In genomic region chr2:104123540-104123939, GRCm38 (mm10) we compare ENCODE assay signal across 9 mouse cellular contexts. TPM values are rescaled to one million over a fixed set of nuclear protein-coding genes. Genes with fewer than 3 reads are reported as not detected.
A peak's percentile ranks its signal among the peaks of the same experiment; 100 is the strongest.
DNase-seq lines count a peak whose midpoint lies in the region; ATAC-seq and TF ChIP-seq lines count a peak whose summit lies in the region.
"Had no signal": no experiment of that assay in that cellular context is flagged by ENCODE, and none has a peak within 500 bp of the region (broad histone marks: within the 10 kb centered on the region; RNA-seq: fewer than 3 reads in every experiment).

No protein-coding gene starts in this region.

- peak overlapping the region; percentile 83 for H3K4me3 ChIP-seq in heart, embryonic 10.5 days
- peak overlapping the region; percentile 78; the same call in 1 of the 2 replicates for H3K4me3 ChIP-seq in hindbrain, embryonic 14.5 days (replicated peaks; ENCODE audit: low read length)
- H3K4me3 ChIP-seq in midbrain, embryonic 10.5 days = peak overlapping the region; percentile 82
- H3K4me3 ChIP-seq in thymus, adult 2 months (ENCODE audit: control insufficient read depth, insufficient read depth, low read length) = no peak overlapping the region

- peak overlapping the region; percentile 97 for H3K27ac ChIP-seq in heart, embryonic 10.5 days
- no peak overlapping the region for H3K27ac ChIP-seq in hindbrain, embryonic 14.5 days
- no peak overlapping the region for H3K27ac ChIP-seq in midbrain, embryonic 10.5 days (replicated peaks)
- H3K27ac ChIP-seq in thymus, adult 2 months (ENCODE audit: control insufficient read depth, insufficient read depth, low read length) = no peak overlapping the region

- no peaks in the 10 kb centered on the region for H3K9me3 ChIP-seq in heart, embryonic 10.5 days
- H3K9me3 ChIP-seq in hindbrain, embryonic 14.5 days (ENCODE audit: control insufficient read depth, low read length) = no peaks in the 10 kb centered on the region
- H3K9me3 ChIP-seq in midbrain, embryonic 10.5 days (replicated peaks) = no peaks in the 10 kb centered on the region

- no peak for TF ChIP-seq POLR2A in thymus, adult 2 months (IDR thresholded peaks at IDR 0.05; ENCODE audit: control insufficient read depth, extremely low read depth, insufficient read depth, low read length, poor library complexity)

- peaks cover 42% of the 10 kb centered on the region for H3K4me1 ChIP-seq in heart, embryonic 10.5 days
- peaks cover 7% of the 10 kb centered on the region; the same call in 1 of the 2 replicates for H3K4me1 ChIP-seq in hindbrain, embryonic 14.5 days (replicated peaks; ENCODE audit: control insufficient read depth, insufficient read depth, low read length)
- H3K4me1 ChIP-seq in midbrain, embryonic 10.5 days = peaks cover 18% of the 10 kb centered on the region
- H3K4me1 ChIP-seq in thymus, adult 2 months (replicated peaks; ENCODE audit: control insufficient read depth, insufficient read depth, low read length) = peaks cover 10% of the 10 kb centered on the region

- H3K4me2 ChIP-seq in hindbrain, embryonic 14.5 days (replicated peaks) = peak overlapping the region; percentile 98

- 45% methylated on average over 3 of the region's 3 CpGs for WGBS in heart, embryonic 10.5 days
- 42% methylated on average over 3 of the region's 3 CpGs for WGBS in hindbrain, embryonic 14.5 days
- WGBS in midbrain, embryonic 10.5 days = 54% methylated on average over 3 of the region's 3 CpGs
- WGBS in thymus, adult 2 months = 53% methylated on average over 3 of the region's 3 CpGs

- ATAC-seq in hindbrain, embryonic 14.5 days (ENCODE audit: low FRiP score) = no peak

- no peaks in the 10 kb centered on the region for H3K36me3 ChIP-seq in heart, embryonic 10.5 days
- H3K36me3 ChIP-seq in hindbrain, embryonic 14.5 days (replicated peaks; ENCODE audit: control insufficient read depth, insufficient read depth) = no peaks in the 10 kb centered on the region
- H3K36me3 ChIP-seq in midbrain, embryonic 10.5 days = no peaks in the 10 kb centered on the region
- H3K36me3 ChIP-seq in thymus, adult 2 months (ENCODE audit: control insufficient read depth, insufficient read depth, low read length) = no peaks in the 10 kb centered on the region

- intact Hi-C loops in heart, postnatal 36 days (cut with DNase I) = loop anchor here (2.0 to 5.0 kb wide), 3 partner anchors 27 to 369 kb away; partner anchors contain the start of gene Hipk3

- DNase-seq in heart, embryonic 10.5 days (ENCODE audit: low spot score) = peak; percentile 74
- no peak for DNase-seq in heart, postnatal 36 days
- peak; percentile 50 for DNase-seq in c-Kit-negative CD71-positive TER-119-positive erythroid progenitor cells, embryonic 14.5 days (ENCODE audit: low read depth, low spot score)
- DNase-seq in hindbrain, embryonic 14.5 days (ENCODE audit: low spot score) = no peak
- DNase-seq in midbrain, embryonic 10.5 days (ENCODE audit: low spot score) = no peak
- DNase-seq in thymus, adult 2 months = no peak
- no peak for DNase-seq in cerebellum, adult 9-10 months
- DNase-seq in left cerebral cortex, adult 9 months (ENCODE audit: low spot score in 2 of 2) = no peak

- TF ChIP-seq CTCF in thymus, adult 2 months (IDR thresholded peaks at IDR 0.05; ENCODE audit: borderline replicate concordance, control insufficient read depth, extremely low read depth, insufficient read depth, low read length, poor library complexity) = no peak

- H3K27me3 ChIP-seq in heart, embryonic 10.5 days (ENCODE audit: insufficient read depth, poor library complexity, severe bottlenecking) = 0 out of 2 replicates have a peak, but pooled peaks cover 7% of the 10 kb centered on the region
- H3K27me3 ChIP-seq in hindbrain, embryonic 14.5 days (ENCODE audit: control insufficient read depth, insufficient read depth, low read length) = no peaks in the 10 kb centered on the region; the same call in 1 of the 2 replicates
- H3K27me3 ChIP-seq in midbrain, embryonic 10.5 days (ENCODE audit: low read depth, poor library complexity, severe bottlenecking) = peaks cover 52% of the 10 kb centered on the region
- H3K27me3 ChIP-seq in thymus, adult 2 months (ENCODE audit: control insufficient read depth, insufficient read depth, low read length) = peaks cover 6% of the 10 kb centered on the region

- peak overlapping the region; percentile 75; the same call in 1 of the 2 replicates for H3K9ac ChIP-seq in hindbrain, embryonic 14.5 days

RNA-seq across cellular contexts. Expression of gene A930018P22Rik, which starts 1.0 kb away (rescaled TPM):
- polyA plus RNA-seq in heart, embryonic 10.5 days (2016; fragmentation: Nextera tagmentation; extraction: Ambion mirVana) = 0.55 and 0.71 TPM in 2 replicates
- total RNA-seq in heart, postnatal 36 days (2021) = under 1 TPM; 0.64 to 0.79 TPM
- polyA plus RNA-seq in hindbrain, embryonic 14.5 days (2014; fragmentation: Nextera tagmentation; extraction: Ambion mirVana) = not detected in 2 replicates
- polyA plus RNA-seq in midbrain, embryonic 10.5 days (2016; fragmentation: Nextera tagmentation; extraction: Ambion mirVana) = 0.25 TPM in 1 of 2 replicates, not detected in the other
- 0.45 TPM in 1 of 2 replicates, not detected in the other for polyA plus RNA-seq in thymus, adult 2 months (2012; rRNA removed)

RNA-seq across cellular contexts. Expression of gene Cd59a, which starts 27.9 kb away (rescaled TPM):
- polyA plus RNA-seq in heart, embryonic 10.5 days (2016; fragmentation: Nextera tagmentation; extraction: Ambion mirVana) = 70.8 and 82.0 TPM in 2 replicates
- 10 to 100 TPM; 43.9 to 58.0 TPM for total RNA-seq in heart, postnatal 36 days (2021)
- polyA plus RNA-seq in hindbrain, embryonic 14.5 days (2014; fragmentation: Nextera tagmentation; extraction: Ambion mirVana) = 14.9 and 16.6 TPM in 2 replicates
- 25.5 and 26.5 TPM in 2 replicates for polyA plus RNA-seq in midbrain, embryonic 10.5 days (2016; fragmentation: Nextera tagmentation; extraction: Ambion mirVana)
- 3.5 and 4.5 TPM in 2 replicates for polyA plus RNA-seq in thymus, adult 2 months (2012; rRNA removed)

RNA-seq across cellular contexts. Expression of gene Cd59b, which starts 53.9 kb away (rescaled TPM):
- 4.3 and 8.4 TPM in 2 replicates for polyA plus RNA-seq in heart, embryonic 10.5 days (2016; fragmentation: Nextera tagmentation; extraction: Ambion mirVana)
- 1 to 10 TPM; 3.5 to 3.7 TPM for total RNA-seq in heart, postnatal 36 days (2021)
- polyA plus RNA-seq in hindbrain, embryonic 14.5 days (2014; fragmentation: Nextera tagmentation; extraction: Ambion mirVana) = 3.2 and 3.3 TPM in 2 replicates
- polyA plus RNA-seq in midbrain, embryonic 10.5 days (2016; fragmentation: Nextera tagmentation; extraction: Ambion mirVana) = 3.6 and 5.4 TPM in 2 replicates
- 2.0 and 2.4 TPM in 2 replicates for polyA plus RNA-seq in thymus, adult 2 months (2012; rRNA removed)

RNA-seq across cellular contexts. Expression of gene Gm10799, which starts 55.2 kb away (rescaled TPM):
- polyA plus RNA-seq in heart, embryonic 10.5 days (2016; fragmentation: Nextera tagmentation; extraction: Ambion mirVana) = not detected in 2 replicates
- not detected for total RNA-seq in heart, postnatal 36 days (2021)
- not detected in 2 replicates for polyA plus RNA-seq in hindbrain, embryonic 14.5 days (2014; fragmentation: Nextera tagmentation; extraction: Ambion mirVana)
- not detected in 2 replicates for polyA plus RNA-seq in midbrain, embryonic 10.5 days (2016; fragmentation: Nextera tagmentation; extraction: Ambion mirVana)
- polyA plus RNA-seq in thymus, adult 2 months (2012; rRNA removed) = not detected in 2 replicates
- polyA plus RNA-seq: cerebellum, adult 2 months had no signal

RNA-seq across cellular contexts. Expression of gene Gm10912, which starts 57.9 kb away (rescaled TPM):
- polyA plus RNA-seq in heart, embryonic 10.5 days (2016; fragmentation: Nextera tagmentation; extraction: Ambion mirVana) = not detected in 2 replicates
- under 1 TPM in 1 of 2 experiments, not detected in 1; 0.17 TPM for total RNA-seq in heart, postnatal 36 days (2021)
- not detected in 2 replicates for polyA plus RNA-seq in hindbrain, embryonic 14.5 days (2014; fragmentation: Nextera tagmentation; extraction: Ambion mirVana)
- 0.06 TPM in 1 of 2 replicates, not detected in the other for polyA plus RNA-seq in midbrain, embryonic 10.5 days (2016; fragmentation: Nextera tagmentation; extraction: Ambion mirVana)
- polyA plus RNA-seq in thymus, adult 2 months (2012; rRNA removed) = 0.26 TPM in 1 of 2 replicates, not detected in the other

Comparison
In these comparisons a context has a peak if more than half of its experiments do, and no peak if none do; other contexts are left out.
1. DNase-seq: peak in heart, embryonic 10.5 days (single experiment) and c-Kit-negative CD71-positive TER-119-positive erythroid progenitor cells, embryonic 14.5 days (single experiment); none in heart, postnatal 36 days (0 of 2), hindbrain, embryonic 14.5 days (single experiment), midbrain, embryonic 10.5 days (single experiment), thymus, adult 2 months (single experiment), cerebellum, adult 9-10 months (single experiment) and left cerebral cortex, adult 9 months (0 of 2).